Mouse (Mus musculus): ENCODE data around the gene Chmp2a.

The Chmp2a gene

GRCm38 (mm10) chr7:12998851-12999250 lies 35.8 kb downstream of the Chmp2a start, which contains the start of gene Trim28:
Gene Trim28, plus strand, starts transcription at chr7:12999114.
- DNase-seq (ENCODE audit: low spot score): no peak

DNA sequence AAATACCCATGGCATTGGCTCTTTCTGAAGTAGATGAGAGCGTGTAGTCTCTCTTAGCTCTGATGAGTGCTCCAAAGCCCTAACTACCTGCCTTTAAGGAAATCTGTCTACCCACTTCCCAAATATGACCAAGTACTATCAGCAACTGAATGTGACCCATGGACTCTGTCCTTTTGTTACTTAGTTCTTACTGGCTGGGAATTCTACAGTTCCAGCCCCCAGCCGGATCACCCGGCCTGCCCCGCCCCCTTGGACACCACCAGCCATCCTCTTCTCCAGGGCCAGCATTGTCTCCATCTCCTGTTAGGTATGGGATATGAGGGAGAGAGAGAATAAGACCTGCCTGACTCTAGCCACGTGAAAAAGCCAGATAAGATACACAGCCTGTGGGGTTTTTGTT lies 36.6 kb downstream of the Chmp2a start, which contains the start of gene Slc27a5:
TSS of gene Slc27a5 (minus strand) at position 140 of the 400 bp plus-strand sequence.
- DNase-seq (ENCODE audit: low spot score): no peak

DNA sequence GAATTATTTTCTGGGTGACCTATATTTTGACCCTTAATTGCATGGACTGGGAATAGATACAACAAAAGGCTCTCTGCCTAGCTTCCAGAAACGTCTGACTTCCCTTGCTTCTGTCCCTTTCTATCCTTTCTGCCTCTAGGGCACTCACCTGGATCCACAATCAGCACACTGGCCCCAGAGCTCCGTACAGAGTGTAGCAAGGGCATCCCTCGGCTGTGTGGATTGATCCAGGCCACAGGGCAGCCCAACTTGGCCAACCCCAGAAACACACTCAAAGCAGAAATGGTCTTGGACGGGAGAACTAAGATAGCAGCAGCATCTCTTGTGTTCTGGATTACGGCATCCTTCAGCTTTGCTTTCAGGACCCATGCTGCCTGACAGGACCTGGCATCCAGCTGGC lies 37.4 kb downstream of the Chmp2a start:
- DNase-seq (ENCODE audit: low spot score): no peak

GRCm38 (mm10) chr7:12995862-12996261 lies 38.7 kb downstream of the Chmp2a start:
- DNase-seq (ENCODE audit: low spot score): no peak

- DNase-seq (ENCODE audit: low spot score): no peak
Measured at GRCm38 (mm10) chr7:12993148-12993547, 41.5 kb downstream of the Chmp2a start.

DNA sequence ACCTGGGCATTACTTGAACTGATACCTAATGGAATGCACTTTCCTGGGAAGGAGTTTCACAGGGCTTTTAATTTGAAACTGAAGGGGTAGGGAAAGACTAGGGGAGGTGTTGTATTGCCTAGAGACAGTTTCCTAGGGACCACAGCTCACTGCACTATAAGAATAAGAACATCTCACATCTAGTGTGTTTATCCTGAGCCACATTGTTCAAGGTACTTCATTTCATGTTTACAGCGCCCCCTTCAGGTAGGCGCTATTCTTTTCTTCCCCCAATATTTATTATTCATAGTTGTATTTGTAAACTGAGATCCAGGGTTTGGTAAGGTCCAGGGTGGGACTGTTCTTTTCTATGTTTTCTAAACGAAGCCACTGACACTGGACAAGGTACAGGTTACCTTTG lies 42.4 kb downstream of the Chmp2a start:
- no peak for DNase-seq (ENCODE audit: low spot score)

DNA sequence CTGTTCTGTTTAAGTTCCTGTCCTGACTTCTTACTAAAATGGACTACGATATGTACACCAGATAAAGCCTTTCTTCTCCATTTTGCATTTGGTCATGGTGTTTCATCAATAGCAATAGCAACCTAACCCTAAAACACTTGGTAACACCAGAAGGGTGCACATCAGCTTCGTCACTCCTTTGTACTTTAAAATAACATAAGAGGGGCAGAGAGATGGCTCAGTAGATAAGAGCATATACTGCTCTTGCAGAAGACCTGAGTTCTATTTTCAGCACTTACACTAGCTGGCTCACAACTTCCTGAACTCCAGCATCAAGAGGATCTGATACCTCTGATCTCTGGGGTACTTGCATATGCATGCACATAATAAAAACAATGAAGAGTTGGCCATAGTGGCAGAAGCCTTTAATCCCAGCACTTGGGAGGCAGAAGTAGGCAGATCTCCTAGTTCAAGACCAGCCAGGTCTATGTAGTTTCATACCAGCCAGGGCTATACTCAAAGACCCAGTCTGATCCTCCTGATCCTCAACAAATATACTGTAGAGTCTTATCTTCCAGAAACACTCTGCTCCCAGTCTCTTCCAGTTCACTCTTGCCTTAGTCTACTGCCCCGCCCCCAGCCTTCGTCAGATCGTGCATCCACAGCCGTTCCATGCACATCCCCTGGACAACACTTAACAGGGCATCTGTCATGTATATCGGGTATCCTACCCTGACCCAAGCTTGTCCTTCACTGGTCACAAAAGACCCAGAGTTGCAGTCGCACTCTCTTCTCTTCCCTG lies 47.0 kb downstream of the Chmp2a start:
- no peak for DNase-seq (ENCODE audit: low spot score)

- no peak for DNase-seq (ENCODE audit: low spot score)
Measured at GRCm38 (mm10) chr7:12986906-12987305, 47.7 kb downstream of the Chmp2a start.

- DNase-seq (ENCODE audit: low spot score): no peak
Measured at GRCm38 (mm10) chr7:12985724-12986123, 48.9 kb downstream of the Chmp2a start.

All from layer of hippocampus, adult 9-10 months (tissue).